Mouse (Mus musculus) Patski (cell line): ENCODE measurements around the gene Svip. TPM values are rescaled to one million over a fixed set of nuclear protein-coding genes. Genes with fewer than 3 reads are reported as not detected.
A peak's percentile ranks its signal among the peaks of the same experiment; 100 is the strongest.

Experiments used
- ATAC-seq: fragments of 100-300 bp; one replicate; pipeline ENCODE4 v1.8.0; 2021
- CTCF ChIA-PET: fragments of 350-600 bp; sonication (Branson Sonifier 250); formaldehyde crosslinking; loops from one replicate; lab custom pipeline; 2022; ENCODE audit warnings: inconsistent platforms; lab: Charles Lee
- POLR2A ChIA-PET: fragments of 350-600 bp; sonication (Branson Sonifier 250); formaldehyde crosslinking; loops from one replicate; lab custom pipeline; 2022; ENCODE audit warnings: antibody characterized with exemption, inconsistent platforms; lab: Charles Lee
- DNase-seq: peaks from one replicate; pipeline ENCODE4 v3.0.0-alpha.2; 2011; ENCODE audit warnings: low read depth, low spot score
- H3K27me3 ChIP-seq: fragments of 371-371 bp; one replicate; pipeline ENCODE4 v1.5.1; 2021
- CTCF ChIP-seq: fragments of 100-300 bp; IDR thresholded peaks from one replicate; pipeline ENCODE4 v1.5.1; 2021
- in situ Hi-C: fragments of 300-500 bp; cut with MboI; formaldehyde crosslinking; loops from 3 replicates; pipeline ENCODE4 v1.11.1; 2018; ENCODE audit warnings: low pct_unique_long_range_greater_than_20kb, mixed read lengths
- polyA plus RNA-seq: library from polyadenylated mRNA; unstranded; gene quantifications from one replicate; pipeline ENCODE4 v1.2.3, GENCODE M21; 2021

Svip gene
- polyA plus RNA-seq, 1 experiment from 2014 or later, result 9.5 TPM

DNA sequence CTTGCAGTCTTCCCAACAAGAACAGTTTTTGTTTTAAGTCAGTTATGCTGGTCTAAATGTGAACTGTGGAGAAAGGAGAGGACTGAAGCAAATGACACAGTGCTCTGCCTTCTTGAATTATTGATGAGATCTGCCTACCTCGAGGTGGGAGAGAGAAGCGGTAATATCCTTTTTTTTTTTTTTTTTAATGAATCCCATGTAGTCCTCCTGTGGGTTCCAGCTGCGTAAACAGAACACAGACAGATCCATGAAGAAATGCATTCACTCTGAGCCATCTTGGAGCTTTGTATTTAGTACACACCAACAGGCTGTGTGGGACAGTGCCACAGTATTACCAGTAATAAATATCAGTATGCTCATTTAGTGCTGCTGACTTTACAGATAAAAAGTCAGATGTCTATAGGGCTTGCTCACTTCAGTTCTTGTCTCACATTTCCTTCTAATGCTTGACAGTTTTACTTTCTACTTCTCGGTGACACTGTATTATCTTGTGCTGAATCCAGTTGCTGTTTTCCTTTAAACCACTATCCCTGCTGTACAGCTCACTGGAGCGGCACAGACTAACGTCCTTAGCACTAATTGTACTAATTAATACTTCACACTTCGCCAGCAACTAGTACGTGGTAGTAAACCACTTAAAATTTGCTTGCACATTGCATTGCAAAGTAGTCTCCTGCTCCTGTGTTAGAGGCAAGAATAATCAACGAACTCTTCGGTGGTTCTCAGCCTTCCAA is 43.4 kb downstream of the Svip start:
- DNase-seq (no peak), ATAC-seq (no peak)
- ChIA-PET CTCF (no interaction called here), POLR2A (interaction anchor here (0.6 kb wide), 2 partner anchors 106 to 340 kb away, joined by 3 to 6 read pairs; no protein-coding TSS in a partner anchor)
- TF ChIP-seq CTCF, result no peak
- in situ Hi-C loops, result loop anchor here (10.0 kb wide), 2 partner anchors 108 to 138 kb away; no protein-coding TSS in a partner anchor
- H3K27me3 ChIP-seq, result no peaks in the 10 kb centered on the region

DNA sequence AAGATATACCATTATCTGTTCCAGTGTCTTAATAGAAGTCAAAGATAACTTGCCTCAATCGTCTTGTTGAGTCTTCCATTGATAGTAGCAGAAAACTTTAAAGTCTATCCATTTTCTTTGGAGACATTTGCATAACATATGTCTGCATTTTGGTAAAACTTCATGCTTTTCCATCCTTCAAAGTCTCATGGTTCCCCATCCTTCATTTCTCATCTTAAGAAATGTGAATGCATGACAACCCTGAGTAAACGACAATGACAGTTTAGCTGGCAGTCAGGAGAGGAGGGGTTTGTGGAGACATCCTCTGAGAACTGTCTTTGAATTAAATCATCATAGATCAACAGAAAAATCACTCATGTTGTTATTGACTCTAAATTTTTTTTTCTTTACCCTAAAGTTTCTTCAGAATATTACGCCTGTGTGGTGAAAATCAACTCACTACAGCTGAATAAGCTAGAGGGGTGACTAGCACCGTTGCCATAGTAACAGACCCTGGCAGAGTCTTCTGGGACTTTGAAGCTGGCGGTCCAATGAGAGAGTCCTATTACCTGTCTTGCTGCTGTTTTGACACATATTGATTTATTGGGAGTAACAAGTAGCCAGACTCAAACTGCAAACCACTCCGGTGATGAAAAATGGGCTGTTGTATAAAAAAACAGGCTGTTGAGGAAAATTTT is 45.0 kb downstream of the Svip start:
- CTCF ChIA-PET, result no interaction called here
- in situ Hi-C loops, result loop anchor here (10.0 kb wide), 2 partner anchors 106 to 136 kb away; no protein-coding TSS in a partner anchor

DNA sequence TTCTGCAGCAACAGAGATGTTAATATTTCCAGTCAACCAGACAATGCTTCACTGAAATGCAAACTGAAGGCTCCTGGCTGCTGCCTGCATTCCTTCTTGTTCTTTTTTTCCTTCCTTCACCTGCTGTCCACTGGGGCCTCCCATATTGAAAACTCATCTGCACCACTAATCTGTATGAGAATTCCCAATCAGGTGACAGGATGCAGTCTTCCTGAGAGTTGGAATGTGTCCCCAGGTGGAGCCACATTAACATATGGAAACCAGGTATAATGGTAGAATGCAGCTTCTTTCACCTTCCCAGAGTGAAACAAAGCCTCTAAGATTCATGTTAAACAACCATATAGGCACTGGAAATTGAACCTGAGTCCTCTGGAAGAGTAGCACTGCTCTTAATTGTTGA is 48.1 kb downstream of the Svip start:
- ATAC-seq, result no peak
- ChIA-PET CTCF (no interaction called here), POLR2A (no interaction called here)
- TF ChIP-seq CTCF, result no peak
- DNase-seq, result no peak
- H3K27me3 ChIP-seq, result no peaks in the 10 kb centered on the region
- in situ Hi-C loops, result no loop called here

More for the DNA sequence above, 45.0 kb downstream of the Svip start:
- DNase-seq, result no peak
- POLR2A ChIA-PET, result no interaction called here
- no peaks in the 10 kb centered on the region for H3K27me3 ChIP-seq
- no peak for ATAC-seq
- no peak for TF ChIP-seq CTCF

DNA sequence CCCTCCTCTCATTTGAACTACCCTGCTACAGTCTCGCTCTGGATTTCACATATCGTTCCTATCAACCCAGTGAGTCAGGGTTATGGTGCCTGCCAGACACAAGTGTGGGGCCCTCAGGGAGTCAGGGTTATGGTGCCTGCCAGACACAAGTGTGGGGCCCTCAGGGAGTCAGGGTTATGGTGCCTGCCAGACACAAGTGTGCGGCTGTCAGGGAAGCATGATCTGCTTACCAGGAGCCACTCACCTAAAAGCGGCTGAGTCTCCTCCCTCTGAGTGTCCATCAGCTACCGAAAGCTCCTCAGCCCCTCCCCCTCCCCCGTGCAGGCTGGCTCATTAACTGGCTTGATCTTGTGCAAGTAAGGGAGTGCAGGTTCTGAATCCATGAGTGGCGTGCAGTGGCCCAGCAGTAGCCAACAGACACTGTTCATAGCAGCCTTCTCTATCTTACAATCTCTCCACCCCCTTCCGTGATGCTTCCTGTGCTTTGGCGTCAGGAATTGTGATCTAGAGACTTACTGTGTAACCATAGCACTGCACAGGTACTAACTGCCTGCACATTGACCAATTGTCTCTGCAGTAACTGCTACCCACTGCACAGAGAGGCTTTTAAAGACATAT is 50.3 kb downstream of the Svip start:
- no peak for TF ChIP-seq CTCF
- H3K27me3 ChIP-seq, result no peaks in the 10 kb centered on the region
- POLR2A ChIA-PET, result no interaction called here
- CTCF ChIA-PET, result no interaction called here
- DNase-seq (peak; percentile 28), ATAC-seq (no peak)
- in situ Hi-C loops, result no loop called here

Other genes with a start within 250 kb of the Svip start
- 2.8 TPM for gene Gas2, start 144.0 kb downstream of the Svip start, polyA plus RNA-seq
- 2.7 TPM for gene Fancf, start 143.8 kb downstream of the Svip start, polyA plus RNA-seq
- gene 1700015G11Rik, start 9.7 kb upstream of the Svip start, polyA plus RNA-seq, result not detected